Mouse (Mus musculus): ENCODE measurements around the gene Supt6. TPM values are rescaled to one million over a fixed set of nuclear protein-coding genes. Genes with fewer than 3 reads are reported as not detected.

Gene Supt6
- polyA plus RNA-seq, 1 experiment from 2014 or later: 26.2 TPM

DNA sequence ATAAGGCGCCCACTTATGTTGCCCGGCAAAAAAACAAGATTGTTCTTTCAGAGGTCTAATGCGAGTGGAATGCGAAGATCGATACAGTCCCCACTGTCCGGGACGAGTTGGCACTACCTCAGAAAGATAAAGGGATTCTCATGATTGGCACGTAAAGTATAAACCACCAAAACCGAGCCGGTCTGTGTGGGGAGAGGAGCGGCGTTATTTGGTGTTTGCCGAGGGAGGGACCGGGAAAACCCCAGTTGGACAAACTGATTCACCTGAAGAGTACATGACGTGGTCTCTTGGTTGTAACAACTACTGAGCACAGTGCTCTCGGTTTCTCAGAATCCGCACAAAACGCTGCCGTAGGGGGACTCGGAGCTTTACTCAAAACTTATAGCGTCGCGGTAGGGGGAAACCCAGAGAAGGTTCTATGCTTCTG, 68.9 kb downstream of the Supt6 start:
- no peak overlapping the region for H3K27ac ChIP-seq (ENCODE audit: low read depth, low read length)
- no peaks in the 10 kb centered on the region for H3K27me3 ChIP-seq (ENCODE audit: control insufficient read depth, insufficient read depth, low read length)
- WGBS: 1% methylated on average over 23 of the region's 23 CpGs
- H3K4me1 ChIP-seq (replicated peaks; ENCODE audit: control insufficient read depth, insufficient read depth, low read length): peaks cover 22% of the 10 kb centered on the region
- no peaks in the 10 kb centered on the region for H3K9me3 ChIP-seq (ENCODE audit: control insufficient read depth, low read length)
- H3K4me2 ChIP-seq (replicated peaks; ENCODE audit: low read depth, low read length): peak overlapping the region; percentile 91
- peak overlapping the region; percentile 50 for H3K9ac ChIP-seq (ENCODE audit: low read depth, low read length)
- DNase-seq (ENCODE audit: low spot score) (peak; percentile 43), ATAC-seq (ENCODE audit: low FRiP score) (no peak)
- peaks cover 9% of the 10 kb centered on the region; the same call in 1 of the 2 replicates for H3K36me3 ChIP-seq (ENCODE audit: control insufficient read depth, insufficient read depth, low read length)
- H3K4me3 ChIP-seq (ENCODE audit: low read depth, low read length): peak overlapping the region; percentile 53

DNA sequence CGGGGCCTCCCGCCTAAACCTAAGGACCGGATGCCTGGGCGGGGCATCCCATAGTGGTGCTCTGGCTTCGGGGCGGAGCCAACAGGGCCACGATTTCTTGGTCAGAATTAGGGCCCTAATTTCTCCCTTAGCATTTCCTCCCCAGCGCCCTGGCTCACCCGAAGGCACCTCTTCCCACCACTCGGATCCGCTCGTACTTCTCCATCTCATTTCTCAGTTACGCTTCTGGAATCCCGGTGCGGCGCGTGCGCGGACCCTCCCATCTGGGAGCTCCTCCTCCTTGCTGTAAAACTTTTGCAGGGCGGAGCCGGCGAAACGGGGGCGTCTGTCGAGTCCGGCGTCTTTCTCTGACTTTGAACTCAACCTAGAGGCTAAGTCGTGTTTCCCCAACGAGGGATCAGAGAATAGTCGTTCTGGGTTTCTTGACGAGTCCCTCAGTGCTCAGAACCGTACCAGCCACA, 69.4 kb downstream of the Supt6 start, which contains the start of the genes Nek8 and Tlcd1:
Gene Nek8, minus strand, starts transcription at position 274 of the 461 bp plus-strand sequence.
Gene Tlcd1, plus strand, starts transcription at position 310 of the 461 bp plus-strand sequence.
- ATAC-seq (ENCODE audit: low FRiP score): peak; percentile 62

DNA sequence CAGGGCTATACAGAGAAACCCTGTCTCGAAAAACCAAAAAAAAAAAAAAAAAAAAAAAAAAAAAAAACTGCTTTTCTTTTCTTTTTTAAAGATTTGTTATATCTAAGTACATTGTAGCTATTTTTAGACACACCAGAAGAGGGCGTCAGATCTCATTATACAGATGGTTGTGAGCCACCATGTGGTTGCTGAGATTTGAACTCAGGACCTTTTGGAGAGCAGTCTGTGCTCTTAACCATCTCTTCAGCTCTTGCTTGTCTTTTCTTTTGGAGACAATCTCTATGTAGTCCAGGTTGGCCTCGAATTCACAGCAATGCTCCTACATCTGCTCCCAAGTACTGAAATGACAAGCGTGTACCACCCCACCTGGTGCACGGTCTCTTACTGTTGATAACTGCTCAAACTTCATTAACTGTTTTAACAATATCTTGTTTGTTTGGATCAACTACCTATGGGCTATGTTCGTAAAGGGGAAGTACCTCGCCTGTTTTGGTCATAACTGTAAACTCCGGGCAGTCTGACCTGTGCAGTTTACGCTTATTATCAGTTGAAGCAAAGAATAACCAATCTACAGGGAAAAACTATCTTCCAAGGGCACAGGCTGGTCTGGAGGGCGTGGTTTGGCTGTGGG, 69.9 kb downstream of the Supt6 start:
- Histone ChIP-seq H3K4me3 (ENCODE audit: low read depth, low read length) (peak overlapping the region; percentile 53), H3K4me1 (replicated peaks; ENCODE audit: control insufficient read depth, insufficient read depth, low read length) (peaks cover 22% of the 10 kb centered on the region), H3K4me2 (replicated peaks; ENCODE audit: low read depth, low read length) (peak overlapping the region; percentile 91), H3K9me3 (ENCODE audit: control insufficient read depth, low read length) (no peaks in the 10 kb centered on the region), H3K9ac (ENCODE audit: low read depth, low read length) (peak overlapping the region; percentile 50; the same call in 1 of the 2 replicates), H3K27me3 (ENCODE audit: control insufficient read depth, insufficient read depth, low read length) (no peaks in the 10 kb centered on the region), H3K36me3 (ENCODE audit: control insufficient read depth, insufficient read depth, low read length) (peaks cover 5% of the 10 kb centered on the region; the same call in 1 of the 2 replicates), H3K27ac (ENCODE audit: low read depth, low read length) (0 out of 2 replicates have a peak overlapping the region, but pooled peaks have one; percentile 25)
- DNase-seq (ENCODE audit: low spot score) (no peak), ATAC-seq (ENCODE audit: low FRiP score) (no peak; the same call in 1 of the 2 replicates)
- WGBS: 5% methylated on average over 9 of the region's 10 CpGs

More for the DNA sequence above, 69.4 kb downstream of the Supt6 start, which contains the start of the genes Nek8 and Tlcd1:
- Histone ChIP-seq H3K4me3 (ENCODE audit: low read depth, low read length) (peak within 1 kb of the TSS; percentile 53), H3K4me2 (replicated peaks; ENCODE audit: low read depth, low read length) (peak within 1 kb of the TSS; percentile 91), H3K27ac (ENCODE audit: low read depth, low read length) (0 out of 2 replicates have a peak within 1 kb of the TSS, but pooled peaks have one; percentile 25), H3K4me1 (replicated peaks; ENCODE audit: control insufficient read depth, insufficient read depth, low read length) (peaks cover 22% of the 10 kb centered on the region), H3K36me3 (ENCODE audit: control insufficient read depth, insufficient read depth, low read length) (peaks cover 9% of the 10 kb centered on the region; the same call in 1 of the 2 replicates), H3K27me3 (ENCODE audit: control insufficient read depth, insufficient read depth, low read length) (no peaks in the 10 kb centered on the region), H3K9me3 (ENCODE audit: control insufficient read depth, low read length) (no peaks in the 10 kb centered on the region), H3K9ac (ENCODE audit: low read depth, low read length) (peak within 1 kb of the TSS; percentile 50)
- under 1% methylated on average over 32 of the region's 32 CpGs for WGBS
- peak; percentile 95 for DNase-seq (ENCODE audit: low spot score)

DNA sequence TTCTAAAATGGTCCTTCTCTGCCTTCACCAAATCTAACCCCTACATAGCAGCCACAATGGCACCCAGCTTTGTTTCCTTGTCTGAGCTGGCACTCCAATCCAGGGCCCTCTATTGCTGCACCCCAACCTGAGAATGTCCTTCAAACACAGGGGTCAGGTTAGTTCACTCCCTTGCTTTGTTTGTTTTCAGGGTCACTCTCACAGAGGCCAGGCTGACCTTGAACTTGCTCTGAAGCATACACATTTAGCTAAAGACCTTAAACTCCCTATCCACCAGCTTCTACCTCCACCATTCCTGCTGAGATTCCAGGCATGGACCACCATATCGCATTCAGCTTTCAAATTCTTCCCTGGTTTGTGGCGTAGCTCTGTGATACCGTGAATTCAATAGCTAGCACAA, 71.3 kb downstream of the Supt6 start:
- Histone ChIP-seq H3K4me3 (ENCODE audit: low read depth, low read length) (no peak overlapping the region), H3K27me3 (ENCODE audit: control insufficient read depth, insufficient read depth, low read length) (no peaks in the 10 kb centered on the region), H3K4me1 (replicated peaks; ENCODE audit: control insufficient read depth, insufficient read depth, low read length) (peaks cover 18% of the 10 kb centered on the region), H3K9ac (ENCODE audit: low read depth, low read length) (no peak overlapping the region), H3K9me3 (ENCODE audit: control insufficient read depth, low read length) (no peaks in the 10 kb centered on the region), H3K4me2 (replicated peaks; ENCODE audit: low read depth, low read length) (no peak overlapping the region), H3K27ac (ENCODE audit: low read depth, low read length) (no peak overlapping the region), H3K36me3 (ENCODE audit: control insufficient read depth, insufficient read depth, low read length) (no peaks in the 10 kb centered on the region)
- WGBS: 91% methylated on average over 3 of the region's 3 CpGs
- no peak for DNase-seq (ENCODE audit: low spot score)
- ATAC-seq (ENCODE audit: low FRiP score): no peak

DNA sequence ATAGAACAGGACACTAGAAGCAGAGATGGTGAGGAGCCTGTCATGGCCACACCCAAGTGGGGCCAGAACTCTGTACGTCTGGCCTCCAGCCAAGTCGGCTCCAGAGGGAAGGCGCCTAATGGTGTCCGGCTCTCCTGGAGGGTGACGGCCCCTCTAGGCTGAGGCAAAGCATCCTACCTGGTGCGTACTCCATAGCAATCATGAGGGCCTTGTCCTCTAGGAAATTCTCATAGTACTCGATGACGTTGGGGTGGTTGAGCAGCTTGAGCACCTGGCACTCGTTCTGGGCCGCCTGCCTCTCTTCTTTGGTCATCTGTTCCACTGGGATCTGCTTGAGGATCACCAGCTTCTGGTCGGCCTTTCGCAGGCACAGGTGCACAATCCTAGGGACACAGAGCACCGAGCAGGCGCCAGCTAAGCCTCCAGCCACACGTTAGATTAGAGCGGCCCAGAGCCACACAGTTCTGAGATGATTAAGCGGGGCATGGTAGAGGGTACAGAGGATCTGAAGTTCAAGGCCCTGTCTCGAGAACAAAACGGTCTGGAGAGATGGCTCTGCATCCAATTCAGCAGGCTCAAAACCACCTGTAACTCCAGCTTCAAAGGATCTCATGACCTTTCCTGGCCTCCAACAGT, 72.9 kb downstream of the Supt6 start:
- ATAC-seq (ENCODE audit: low FRiP score): no peak
- no peaks in the 10 kb centered on the region for H3K36me3 ChIP-seq (ENCODE audit: control insufficient read depth, insufficient read depth, low read length)
- H3K4me2 ChIP-seq (replicated peaks; ENCODE audit: low read depth, low read length): no peak overlapping the region
- H3K4me3 ChIP-seq (ENCODE audit: low read depth, low read length): no peak overlapping the region
- DNase-seq (ENCODE audit: low spot score): no peak
- peaks cover 8% of the 10 kb centered on the region; the same call in 1 of the 2 replicates for H3K4me1 ChIP-seq (replicated peaks; ENCODE audit: control insufficient read depth, insufficient read depth, low read length)
- WGBS: 87% methylated on average over 19 of the region's 19 CpGs
- H3K27ac ChIP-seq (ENCODE audit: low read depth, low read length): no peak overlapping the region
- H3K9ac ChIP-seq (ENCODE audit: low read depth, low read length): no peak overlapping the region
- H3K9me3 ChIP-seq (ENCODE audit: control insufficient read depth, low read length): no peaks in the 10 kb centered on the region
- no peaks in the 10 kb centered on the region for H3K27me3 ChIP-seq (ENCODE audit: control insufficient read depth, insufficient read depth, low read length)

DNA sequence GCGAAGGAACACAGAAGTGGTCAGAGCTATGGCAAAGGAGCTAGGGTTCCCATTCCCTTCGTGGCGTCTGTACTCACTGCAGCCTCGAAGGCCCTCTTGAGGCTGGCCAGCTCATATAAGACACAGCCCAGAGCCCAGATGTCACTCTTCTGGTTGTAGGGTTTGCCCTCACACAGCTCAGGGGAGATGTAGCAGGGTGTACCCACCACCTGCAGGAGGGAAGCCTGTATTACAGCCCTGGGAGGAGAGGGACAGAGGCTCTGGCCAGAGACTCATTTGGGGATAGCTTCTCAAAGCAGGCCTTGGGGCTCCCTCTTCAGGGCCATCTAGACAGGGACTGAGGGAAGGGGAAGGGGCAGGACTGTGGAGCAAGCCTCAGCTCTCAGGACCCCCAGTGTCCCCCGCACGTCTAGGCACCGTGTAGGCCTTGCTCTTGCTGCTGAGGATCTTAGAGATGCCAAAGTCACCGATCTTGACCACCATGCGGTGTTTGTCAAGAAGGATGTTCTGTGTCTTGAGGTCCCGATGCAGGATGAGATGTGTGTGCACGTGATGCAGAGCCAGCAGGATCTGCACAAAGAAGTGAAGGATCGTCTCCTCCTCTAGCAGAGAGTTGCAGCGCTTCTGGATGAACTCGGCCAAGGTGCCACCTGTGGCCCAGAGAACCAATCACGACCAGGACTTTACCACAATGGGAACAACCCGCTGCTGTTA, 73.6 kb downstream of the Supt6 start:
- Histone ChIP-seq H3K36me3 (ENCODE audit: control insufficient read depth, insufficient read depth, low read length) (no peaks in the 10 kb centered on the region), H3K27ac (ENCODE audit: low read depth, low read length) (no peak overlapping the region), H3K4me3 (ENCODE audit: low read depth, low read length) (no peak overlapping the region), H3K9ac (ENCODE audit: low read depth, low read length) (no peak overlapping the region), H3K4me2 (replicated peaks; ENCODE audit: low read depth, low read length) (no peak overlapping the region), H3K27me3 (ENCODE audit: control insufficient read depth, insufficient read depth, low read length) (no peaks in the 10 kb centered on the region), H3K9me3 (ENCODE audit: control insufficient read depth, low read length) (no peaks in the 10 kb centered on the region), H3K4me1 (replicated peaks; ENCODE audit: control insufficient read depth, insufficient read depth, low read length) (peaks cover 3% of the 10 kb centered on the region; the same call in 1 of the 2 replicates)
- WGBS: 81% methylated on average over 16 of the region's 16 CpGs
- DNase-seq (ENCODE audit: low spot score) (no peak), ATAC-seq (ENCODE audit: low FRiP score) (no peak)

DNA sequence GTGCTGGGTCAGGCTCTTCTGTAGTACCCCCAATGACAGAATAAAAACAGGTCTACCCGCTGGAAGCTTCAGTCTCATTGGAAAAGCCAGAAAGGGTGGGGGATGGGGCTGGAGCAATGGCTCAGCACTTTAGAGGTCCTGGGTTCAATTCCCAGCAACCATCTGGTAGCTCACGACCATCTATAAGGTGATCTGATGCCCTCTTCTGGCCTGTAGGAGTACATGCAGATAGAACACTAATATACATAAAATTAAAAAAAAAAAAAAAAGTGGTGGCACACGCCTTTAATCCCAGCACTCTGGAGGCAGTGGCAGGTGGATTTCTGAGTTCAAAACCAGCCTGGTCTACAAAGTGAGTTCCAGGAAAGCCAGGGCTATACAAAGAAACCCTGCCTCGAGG, 74.5 kb downstream of the Supt6 start:
- DNase-seq (ENCODE audit: low spot score): no peak
- no peak overlapping the region for H3K9ac ChIP-seq (ENCODE audit: low read depth, low read length)
- no peak for ATAC-seq (ENCODE audit: low FRiP score)
- H3K4me1 ChIP-seq (replicated peaks; ENCODE audit: control insufficient read depth, insufficient read depth, low read length): no peaks in the 10 kb centered on the region
- H3K27ac ChIP-seq (ENCODE audit: low read depth, low read length): no peak overlapping the region
- H3K4me2 ChIP-seq (replicated peaks; ENCODE audit: low read depth, low read length): no peak overlapping the region
- H3K4me3 ChIP-seq (ENCODE audit: low read depth, low read length): no peak overlapping the region
- H3K36me3 ChIP-seq (ENCODE audit: control insufficient read depth, insufficient read depth, low read length): no peaks in the 10 kb centered on the region
- no peaks in the 10 kb centered on the region for H3K9me3 ChIP-seq (ENCODE audit: control insufficient read depth, low read length)
- WGBS: 68% methylated on average over 4 of the region's 4 CpGs
- H3K27me3 ChIP-seq (ENCODE audit: control insufficient read depth, insufficient read depth, low read length): no peaks in the 10 kb centered on the region

DNA sequence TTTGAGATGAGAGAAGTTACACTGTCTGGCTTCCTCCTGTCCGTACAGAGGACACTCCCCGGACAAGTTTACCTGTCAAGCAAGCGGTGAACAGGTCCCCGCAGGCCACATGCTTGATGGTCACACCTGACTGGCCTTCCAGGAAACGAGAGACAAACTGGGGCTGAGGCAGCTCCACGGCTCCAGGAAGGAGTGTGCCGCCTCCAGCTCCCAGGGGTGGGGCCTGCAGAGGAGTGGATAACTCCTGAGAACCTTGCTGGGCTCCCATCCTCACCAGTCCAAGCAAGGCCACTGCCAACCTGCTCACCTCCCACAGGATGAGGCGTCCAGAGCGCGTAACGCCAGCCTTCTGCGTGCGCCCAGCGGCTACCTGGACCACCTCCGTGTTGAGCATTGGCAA, 75.5 kb downstream of the Supt6 start:
- WGBS: 92% methylated on average over 15 of the region's 15 CpGs
- ATAC-seq (ENCODE audit: low FRiP score) (no peak), DNase-seq (ENCODE audit: low spot score) (no peak)
- no peak overlapping the region for H3K27ac ChIP-seq (ENCODE audit: low read depth, low read length)
- H3K4me1 ChIP-seq (replicated peaks; ENCODE audit: control insufficient read depth, insufficient read depth, low read length): no peaks in the 10 kb centered on the region
- no peaks in the 10 kb centered on the region for H3K36me3 ChIP-seq (ENCODE audit: control insufficient read depth, insufficient read depth, low read length)
- H3K4me2 ChIP-seq (replicated peaks; ENCODE audit: low read depth, low read length): no peak overlapping the region
- no peaks in the 10 kb centered on the region for H3K9me3 ChIP-seq (ENCODE audit: control insufficient read depth, low read length)
- H3K4me3 ChIP-seq (ENCODE audit: low read depth, low read length): no peak overlapping the region
- H3K27me3 ChIP-seq (ENCODE audit: control insufficient read depth, insufficient read depth, low read length): no peaks in the 10 kb centered on the region
- no peak overlapping the region for H3K9ac ChIP-seq (ENCODE audit: low read depth, low read length)
